Mouse (Mus musculus) midbrain, embryonic 15.5 days (tissue): ENCODE measurements around the gene Sco1. TPM values are rescaled to one million over a fixed set of nuclear protein-coding genes. Genes with fewer than 3 reads are reported as not detected.

Experiments
- ATAC-seq: fragments of 200-750 bp; cut with Nextera tagmentation; replicated peaks from 2 replicates; pipeline ENCODE4 v1.8.0; 2017; ENCODE audit warnings: moderate TSS enrichment
- H3K27ac ChIP-seq: fragments of 300-500 bp; sonication (generic); 2 replicates; pipeline ENCODE4 v1.5.1; 2015; ENCODE audit warnings: mild to moderate bottlenecking, inconsistent platforms
- H3K27me3 ChIP-seq: fragments of 300-500 bp; sonication (generic); replicated peaks from 2 replicates; pipeline ENCODE4 v1.6.1; 2015; ENCODE audit warnings: inconsistent platforms
- H3K36me3 ChIP-seq: fragments of 300-500 bp; sonication (generic); replicated peaks from 2 replicates; pipeline ENCODE4 v1.6.1; 2015; ENCODE audit warnings: inconsistent platforms
- H3K4me1 ChIP-seq: fragments of 300-500 bp; sonication (generic); 2 replicates; pipeline ENCODE4 v1.6.1; 2015; ENCODE audit warnings: inconsistent platforms
- H3K4me2 ChIP-seq: fragments of 300-500 bp; sonication (generic); 2 replicates; pipeline ENCODE4 v1.6.1; 2015; ENCODE audit warnings: inconsistent platforms, mild to moderate bottlenecking, moderate library complexity
- H3K4me3 ChIP-seq: fragments of 300-500 bp; sonication (generic); 2 replicates; pipeline ENCODE4 v1.5.1; 2015; ENCODE audit warnings: mild to moderate bottlenecking, inconsistent platforms
- H3K9ac ChIP-seq: fragments of 300-500 bp; sonication (generic); 2 replicates; pipeline ENCODE4 v1.6.1; 2015; ENCODE audit warnings: mild to moderate bottlenecking, inconsistent platforms
- H3K9me3 ChIP-seq: fragments of 300-500 bp; sonication (generic); 2 replicates; pipeline ENCODE4 v1.6.1; 2016; ENCODE audit warnings: inconsistent platforms
- whole genome bisulfite sequencing: fragments of 180-500 bp; shearing (Covaris S2); methylation state at CpG from one replicate; pipeline ENCODE4 v1.1.7; 2015; ENCODE audit warnings: mixed read lengths; 5-methylcytosine and 5-hydroxymethylcytosine counted together
- microRNA-seq: library from miRNA; unstranded; fragments of <30 nt; microRNA quantifications from one replicate; pipeline ENCODE4, GENCODE M21; 2016
- polyA plus RNA-seq: library from polyadenylated mRNA; unstranded; fragments of >200 nt; fragmentation: Nextera tagmentation; extraction: Ambion mirVana; gene quantifications from 2 replicates; pipeline ENCODE4 v1.2.1, GENCODE M21; 2015

The Sco1 gene
- polyA plus RNA-seq, 1 experiment from 2014 or later, result 13.5 TPM

GRCm38 (mm10) chr11:67112019-67112850, 59.8 kb downstream of the Sco1 start:
- no peak overlapping the region for H3K4me3 ChIP-seq
- H3K4me2 ChIP-seq, result no peak overlapping the region
- WGBS, result 25% methylated on average over 11 of the region's 11 CpGs
- H3K36me3 ChIP-seq, result no peaks in the 10 kb centered on the region
- H3K4me1 ChIP-seq, result no peaks in the 10 kb centered on the region
- ATAC-seq, result no peak; the same call in 1 of the 2 replicates
- no peaks in the 10 kb centered on the region for H3K9me3 ChIP-seq
- H3K9ac ChIP-seq, result no peak overlapping the region
- H3K27ac ChIP-seq, result no peak overlapping the region
- no peaks in the 10 kb centered on the region for H3K27me3 ChIP-seq

- no peak overlapping the region for H3K27ac ChIP-seq
- H3K4me3 ChIP-seq, result no peak overlapping the region
- H3K36me3 ChIP-seq, result no peaks in the 10 kb centered on the region
- WGBS, result 43% methylated on average over 11 of the region's 11 CpGs
- no peak overlapping the region for H3K9ac ChIP-seq
- H3K4me2 ChIP-seq, result no peak overlapping the region
- 0 out of 2 replicates have a peak, but pooled peaks have one; percentile 45 for ATAC-seq
- H3K9me3 ChIP-seq, result no peaks in the 10 kb centered on the region
- H3K4me1 ChIP-seq, result no peaks in the 10 kb centered on the region
- H3K27me3 ChIP-seq, result no peaks in the 10 kb centered on the region
Observed at GRCm38 (mm10) chr11:67112851-67113202, 60.4 kb downstream of the Sco1 start.

- H3K36me3 ChIP-seq, result no peaks in the 10 kb centered on the region
- no peaks in the 10 kb centered on the region for H3K4me1 ChIP-seq
- no peak overlapping the region for H3K9ac ChIP-seq
- H3K4me2 ChIP-seq, result no peak overlapping the region
- 90% methylated on average over 6 of the region's 6 CpGs for WGBS
- H3K9me3 ChIP-seq, result no peaks in the 10 kb centered on the region
- H3K27me3 ChIP-seq, result no peaks in the 10 kb centered on the region
- no peak for ATAC-seq
- no peak overlapping the region for H3K27ac ChIP-seq
- H3K4me3 ChIP-seq, result no peak overlapping the region
Observed at GRCm38 (mm10) chr11:67113381-67113780, 60.9 kb downstream of the Sco1 start.

- no peaks in the 10 kb centered on the region for H3K36me3 ChIP-seq
- no peak overlapping the region for H3K4me2 ChIP-seq
- no peak overlapping the region for H3K4me3 ChIP-seq
- H3K27ac ChIP-seq, result no peak overlapping the region
- H3K9ac ChIP-seq, result no peak overlapping the region
- no peak for ATAC-seq
- no peaks in the 10 kb centered on the region for H3K4me1 ChIP-seq
- WGBS, result 92% methylated on average over 5 of the region's 5 CpGs
- no peaks in the 10 kb centered on the region for H3K27me3 ChIP-seq
- no peaks in the 10 kb centered on the region for H3K9me3 ChIP-seq
Observed at GRCm38 (mm10) chr11:67114261-67114660, 61.8 kb downstream of the Sco1 start.

- 92% methylated on average over 12 of the region's 12 CpGs for WGBS
- Histone ChIP-seq H3K4me1 (no peaks in the 10 kb centered on the region), H3K36me3 (no peaks in the 10 kb centered on the region), H3K27me3 (no peaks in the 10 kb centered on the region), H3K4me3 (no peak overlapping the region), H3K4me2 (no peak overlapping the region), H3K9me3 (no peaks in the 10 kb centered on the region), H3K9ac (no peak overlapping the region), H3K27ac (no peak overlapping the region)
- no peak for ATAC-seq
Observed at GRCm38 (mm10) chr11:67114901-67115300, 62.4 kb downstream of the Sco1 start.

Small RNAs within 50 kb of the gene (microRNA-seq; reads per million reads assigned to microRNA genes)
- not detected for gene Mir6923

Other genes with a start within 250 kb of the Sco1 start
- 0.83 and 1.1 TPM in 2 replicates for gene Pirt, start 140.7 kb upstream of the Sco1 start, polyA plus RNA-seq
- gene Tmem238l, start 96.0 kb upstream of the Sco1 start, polyA plus RNA-seq, result not detected in 2 replicates
- gene Tmem220, start 27.5 kb upstream of the Sco1 start, polyA plus RNA-seq, result 0.54 and 0.59 TPM in 2 replicates
- 32.4 and 35.3 TPM in 2 replicates for gene Adprm, start 76 bp upstream of the Sco1 start, polyA plus RNA-seq
- gene Myh3, start 25.6 kb downstream of the Sco1 start, polyA plus RNA-seq, result 0.15 and 0.22 TPM in 2 replicates
- 0.08 and 0.25 TPM in 2 replicates for gene Myh2, start 118.4 kb downstream of the Sco1 start, polyA plus RNA-seq
- 0.05 and 0.10 TPM in 2 replicates for gene Myh1, start 147.4 kb downstream of the Sco1 start, polyA plus RNA-seq
- gene Myh4, start 185.4 kb downstream of the Sco1 start, polyA plus RNA-seq, result 0.14 and 0.17 TPM in 2 replicates
- gene Myh8, start 224.5 kb downstream of the Sco1 start, polyA plus RNA-seq, result 0.89 and 1.8 TPM in 2 replicates